Mouse (Mus musculus): Measurements from ENCODE around the gene Rnf208. TPM values are rescaled to one million over a fixed set of nuclear protein-coding genes. Genes with fewer than 3 reads are reported as not detected.

Rnf208 gene
- polyA plus RNA-seq, 1 experiment from 2014 or later, result 0.09 TPM

DNA sequence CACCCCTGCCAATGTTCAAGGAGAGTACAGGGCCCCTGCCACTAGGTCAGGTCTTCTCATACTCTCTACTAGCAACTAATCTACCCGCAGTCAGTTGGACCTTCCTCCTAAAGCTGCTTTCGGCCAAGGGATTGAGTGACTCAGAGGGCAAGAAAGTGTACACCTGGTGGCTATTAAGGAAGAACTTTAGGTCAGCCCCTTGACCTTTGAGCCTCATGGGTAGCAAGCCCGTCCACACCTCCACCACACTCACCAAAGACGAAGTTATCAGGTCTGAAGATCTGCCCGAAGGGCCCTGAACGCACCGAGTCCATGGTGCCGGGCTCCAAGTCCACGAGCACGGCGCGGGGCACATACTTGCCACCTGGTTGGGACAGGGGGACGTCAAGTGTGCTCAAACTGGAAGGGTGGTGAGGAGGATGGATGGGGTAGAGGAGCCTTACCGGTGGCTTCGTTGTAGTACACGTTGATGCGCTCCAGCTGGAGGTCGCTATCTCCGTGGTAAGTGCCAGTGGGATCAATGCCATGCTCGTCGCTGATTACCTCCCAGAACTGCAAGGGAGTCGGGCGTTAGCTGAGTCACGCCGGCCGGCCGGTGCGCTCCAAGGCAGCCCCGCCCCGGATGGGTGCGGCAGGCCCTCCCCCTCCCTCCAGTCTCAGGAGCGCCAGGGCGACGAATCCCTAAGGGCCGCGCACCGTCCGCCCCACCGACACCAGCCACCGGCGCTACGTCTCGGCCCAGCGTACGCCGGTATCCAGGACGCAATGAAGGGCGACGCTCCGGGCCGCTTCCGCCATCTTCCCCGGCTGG lies 18.2 kb upstream of the Rnf208 start:
- ATAC-seq (peak; percentile 31), DNase-seq (ENCODE audit: low read depth, low spot score) (peak; percentile 15)
- H3K27me3 ChIP-seq, result no peaks in the 10 kb centered on the region
- no peak for TF ChIP-seq CTCF (IDR thresholded peaks at IDR 0.05)
- CTCF ChIA-PET, result interaction anchor here (1.7 kb wide), 1 partner anchor 30 kb away, joined by 3 read pairs; no protein-coding TSS in a partner anchor
- in situ Hi-C loops (cut with MboI; ENCODE audit: low pct_unique_long_range_greater_than_20kb), result no loop called here
- POLR2A ChIA-PET, result interaction anchor here (0.7 to 2.2 kb wide), 4 partner anchors 11 to 1128 kb away, joined by 3 to 8 read pairs (median 6); no protein-coding TSS in a partner anchor

- in situ Hi-C loops (cut with MboI; ENCODE audit: low pct_unique_long_range_greater_than_20kb), result no loop called here
- ATAC-seq, result no peak
- no peaks in the 10 kb centered on the region for H3K27me3 ChIP-seq
- POLR2A ChIA-PET, result interaction anchor here (1.5 to 2.2 kb wide), 3 partner anchors 11 to 41 kb away, joined by 3 to 8 read pairs (median 5); no protein-coding TSS in a partner anchor
- no peak for TF ChIP-seq CTCF (IDR thresholded peaks at IDR 0.05)
- no peak for DNase-seq (ENCODE audit: low read depth, low spot score)
- CTCF ChIA-PET, result interaction anchor here (1.7 kb wide), 1 partner anchor 30 kb away, joined by 3 read pairs; no protein-coding TSS in a partner anchor
These were observed 17.6 kb upstream of the Rnf208 start, which contains the start of gene Tubb4b for GRCm38 (mm10) chr2:25224492-25224765. TSS of gene Tubb4b (minus strand) at chr2:25224702.

- ATAC-seq (peak; percentile 85), DNase-seq (ENCODE audit: low read depth, low spot score) (peak; percentile 97)
- CTCF ChIA-PET, result interaction anchor here (1.7 kb wide), 1 partner anchor 31 kb away, joined by 3 read pairs; no protein-coding TSS in a partner anchor
- H3K27me3 ChIP-seq, result no peaks in the 10 kb centered on the region
- in situ Hi-C loops (cut with MboI; ENCODE audit: low pct_unique_long_range_greater_than_20kb), result no loop called here
- no peak for TF ChIP-seq CTCF (IDR thresholded peaks at IDR 0.05)
- POLR2A ChIA-PET, result interaction anchor here (1.3 to 2.2 kb wide), 3 partner anchors 15 to 42 kb away, joined by 3 to 8 read pairs (median 5); no protein-coding TSS in a partner anchor
These were observed 17.0 kb upstream of the Rnf208 start for GRCm38 (mm10) chr2:25224766-25225752.

- POLR2A ChIA-PET, result interaction anchor here (0.6 to 1.3 kb wide), 3 partner anchors 15 to 41 kb away, joined by 3 to 4 read pairs (median 3); no protein-coding TSS in a partner anchor
- in situ Hi-C loops (cut with MboI; ENCODE audit: low pct_unique_long_range_greater_than_20kb), result no loop called here
- CTCF ChIA-PET, result interaction anchor here (3.4 kb wide), 1 partner anchor 32 kb away, joined by 25 read pairs; no protein-coding TSS in a partner anchor
- no peak for DNase-seq (ENCODE audit: low read depth, low spot score)
- H3K27me3 ChIP-seq, result peaks cover 5% of the 10 kb centered on the region
- no peak for ATAC-seq
- no peak for TF ChIP-seq CTCF (IDR thresholded peaks at IDR 0.05)
These were observed 16.2 kb upstream of the Rnf208 start for GRCm38 (mm10) chr2:25225811-25226379.

DNA sequence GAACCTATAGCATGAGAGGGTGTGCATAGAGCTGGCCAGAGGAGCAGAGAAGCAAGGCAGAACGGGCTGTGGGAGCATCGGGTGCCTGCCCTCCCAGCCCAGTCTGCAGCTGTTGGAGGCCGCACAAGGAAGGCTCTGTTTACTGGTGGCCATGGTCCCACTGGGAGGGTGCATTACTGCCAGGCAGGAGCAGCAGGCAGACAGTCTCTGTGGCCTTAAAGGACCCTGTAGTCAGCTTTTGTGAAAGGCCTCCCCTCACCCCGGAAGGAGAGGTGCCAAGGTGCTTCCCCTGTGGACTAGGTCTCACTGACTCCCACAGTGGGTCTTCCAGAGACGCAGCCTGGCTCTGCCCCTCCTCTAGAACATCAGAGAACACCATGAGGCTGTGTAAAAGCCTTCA lies 15.2 kb upstream of the Rnf208 start:
- in situ Hi-C loops (cut with MboI; ENCODE audit: low pct_unique_long_range_greater_than_20kb), result no loop called here
- ATAC-seq (no peak), DNase-seq (ENCODE audit: low read depth, low spot score) (no peak)
- ChIA-PET POLR2A (interaction anchor here (0.7 to 1.5 kb wide), 3 partner anchors 18 to 38 kb away, joined by 4 to 13 read pairs (median 5); no protein-coding TSS in a partner anchor), CTCF (interaction anchor here (1.7 to 3.4 kb wide), 7 partner anchors 16 to 38 kb away, joined by 4 to 34 read pairs (median 16); partner anchors contain the start of genes Nelfb, Tmem203 and Tor4a)
- H3K27me3 ChIP-seq, result peaks cover 15% of the 10 kb centered on the region
- no peak for TF ChIP-seq CTCF (IDR thresholded peaks at IDR 0.05)

- peaks cover 16% of the 10 kb centered on the region for H3K27me3 ChIP-seq
- DNase-seq (ENCODE audit: low read depth, low spot score), result no peak
- ChIA-PET POLR2A (interaction anchor here (0.7 to 1.5 kb wide), 4 partner anchors 19 to 51 kb away, joined by 4 to 13 read pairs (median 4); no protein-coding TSS in a partner anchor), CTCF (interaction anchor here (1.1 to 3.4 kb wide), 15 partner anchors 10 to 251 kb away, joined by 3 to 34 read pairs (median 10); partner anchors contain the start of genes AL732309.1, Nelfb, Rnf224 and Tmem203)
- no peak for ATAC-seq
- in situ Hi-C loops (cut with MboI; ENCODE audit: low pct_unique_long_range_greater_than_20kb), result no loop called here
- no peak for TF ChIP-seq CTCF (IDR thresholded peaks at IDR 0.05)
These were observed 14.6 kb upstream of the Rnf208 start for GRCm38 (mm10) chr2:25227406-25227805.

GRCm38 (mm10) chr2:25228431-25228889 lies 13.6 kb upstream of the Rnf208 start:
- H3K27me3 ChIP-seq, result peaks cover 20% of the 10 kb centered on the region
- ATAC-seq (peak; percentile 11), DNase-seq (ENCODE audit: low read depth, low spot score) (peak; percentile 50)
- ChIA-PET CTCF (interaction anchor here (0.6 to 3.4 kb wide), 30 partner anchors 8 to 250 kb away, joined by 3 to 34 read pairs (median 6); partner anchors contain the start of genes AL732309.1, Anapc2, Nelfb and Rnf224), POLR2A (interaction anchor here (0.7 to 1.1 kb wide), 2 partner anchors 34 to 52 kb away, joined by 4 read pairs; no protein-coding TSS in a partner anchor)
- no peak for TF ChIP-seq CTCF (IDR thresholded peaks at IDR 0.05)
- in situ Hi-C loops (cut with MboI; ENCODE audit: low pct_unique_long_range_greater_than_20kb), result no loop called here

GRCm38 (mm10) chr2:25228995-25229530 lies 13.0 kb upstream of the Rnf208 start:
- H3K27me3 ChIP-seq, result peaks cover 24% of the 10 kb centered on the region
- ATAC-seq (no peak), DNase-seq (ENCODE audit: low read depth, low spot score) (no peak)
- in situ Hi-C loops (cut with MboI; ENCODE audit: low pct_unique_long_range_greater_than_20kb), result no loop called here
- ChIA-PET POLR2A (no interaction called here), CTCF (interaction anchor here (0.6 to 3.4 kb wide), 27 partner anchors 8 to 171 kb away, joined by 3 to 34 read pairs (median 7); partner anchors contain the start of genes AL732309.1, Anapc2, Nelfb and Rnf224)
- no peak for TF ChIP-seq CTCF (IDR thresholded peaks at IDR 0.05)

- ATAC-seq (no peak), DNase-seq (ENCODE audit: low read depth, low spot score) (no peak)
- ChIA-PET POLR2A (no interaction called here), CTCF (interaction anchor here (0.7 to 3.4 kb wide), 7 partner anchors 8 to 63 kb away, joined by 3 to 34 read pairs (median 10); partner anchors contain the start of genes AL732309.1, Anapc2, Rnf224 and Ssna1)
- TF ChIP-seq CTCF (IDR thresholded peaks at IDR 0.05), result no peak
- H3K27me3 ChIP-seq, result peaks cover 29% of the 10 kb centered on the region
- in situ Hi-C loops (cut with MboI; ENCODE audit: low pct_unique_long_range_greater_than_20kb), result no loop called here
These were observed 12.5 kb upstream of the Rnf208 start for GRCm38 (mm10) chr2:25229582-25229981.

Data from Patski (cell line).